Mouse (Mus musculus) urinary bladder, postnatal 36 days (tissue): ENCODE data around the gene Gc.

Source experiments
- DNase-seq, 2 experiments: peaks; one replicate each; pipeline ENCODE4 v3.0.0; 2022; ENCODE audit warnings: low spot score in 2 of 2, mixed read lengths in 1 of 2

The Gc gene

DNA sequence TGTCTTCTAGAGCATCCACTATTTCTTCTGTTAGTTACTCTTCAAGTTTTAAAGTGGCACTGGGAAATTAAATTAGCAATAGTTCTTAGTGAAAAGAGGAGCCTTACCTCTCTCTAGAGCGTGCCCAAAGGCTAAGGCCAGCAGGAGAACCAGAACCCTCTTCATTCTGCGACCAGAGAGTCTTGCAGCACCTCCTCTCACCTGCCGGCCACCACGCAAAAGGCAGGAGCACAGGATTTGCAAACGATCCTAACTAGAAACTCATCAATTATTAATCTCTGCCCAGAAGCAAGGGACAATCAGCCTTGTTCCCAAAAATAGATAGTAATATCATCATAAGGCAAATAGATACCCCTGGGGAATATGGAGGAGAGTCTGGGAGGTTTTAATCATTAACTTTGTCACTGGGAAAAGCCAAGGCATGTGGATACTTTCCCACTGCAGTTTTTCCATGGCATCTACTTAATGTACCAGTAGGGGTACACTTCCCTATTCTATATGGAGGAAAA, at the start of gene Gc:
Gc (minus strand) TSS at position 345 of the 509 bp plus-strand sequence.
- DNase-seq: no peak

DNA sequence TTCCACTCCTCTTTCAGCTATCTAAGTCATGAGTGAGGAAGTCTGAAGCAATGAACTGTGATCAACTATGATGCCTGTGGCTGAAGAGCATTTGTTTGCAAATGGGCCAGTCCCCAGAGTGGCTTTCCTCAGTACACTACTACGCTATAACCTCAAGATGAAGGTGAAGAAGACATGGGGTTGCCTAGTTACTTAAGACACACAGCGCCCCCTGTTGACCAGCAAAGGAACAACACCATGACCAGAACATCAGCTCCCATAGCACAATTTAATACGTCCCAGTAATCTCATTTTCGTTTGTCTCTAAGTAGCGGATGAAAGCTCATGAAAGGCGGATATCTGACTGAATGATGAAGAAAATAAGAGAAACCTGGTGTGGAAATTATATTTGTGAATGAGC, 42.5 kb upstream of the Gc start:
- DNase-seq: peak in 1 of 2 experiments; percentile 2

DNA sequence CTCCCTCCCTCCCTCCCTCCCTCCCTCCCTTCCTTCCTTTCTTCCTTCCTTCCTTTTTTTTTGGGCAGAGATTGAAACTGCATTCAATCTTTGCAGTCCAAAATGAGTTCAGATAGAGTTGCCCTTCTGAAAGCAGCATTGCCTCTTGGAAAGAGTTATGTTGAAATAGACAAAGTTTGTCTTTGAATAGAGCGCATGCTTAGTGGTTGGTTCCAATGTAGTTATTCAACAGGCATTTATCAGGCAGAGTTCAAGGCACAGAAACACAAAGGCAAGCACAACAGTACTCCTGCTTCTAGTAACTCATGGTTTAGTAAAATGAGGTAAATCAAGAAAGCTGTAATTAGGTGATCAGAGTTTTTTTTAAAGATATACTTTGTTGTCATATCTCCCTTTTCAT, 34.9 kb upstream of the Gc start:
- no peak for DNase-seq

DNA sequence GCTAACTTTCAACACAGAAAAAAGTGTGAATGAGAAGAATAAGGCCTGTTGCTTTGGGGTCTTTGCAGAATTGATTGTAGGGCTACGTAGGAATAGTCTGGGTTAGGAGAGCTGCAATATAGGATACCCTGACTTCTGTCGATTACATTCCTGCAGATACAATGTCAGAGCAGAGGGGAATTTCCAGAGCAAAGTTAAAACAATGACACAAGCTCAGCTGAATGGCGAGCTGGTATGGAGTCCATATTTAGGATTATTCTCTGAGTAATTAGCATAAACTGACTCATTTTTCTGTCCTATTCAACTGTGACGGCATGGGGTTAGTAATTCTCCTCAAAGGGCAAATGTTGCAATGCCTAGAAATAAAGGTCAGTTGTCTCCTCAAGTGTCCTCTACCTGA, 12.8 kb upstream of the Gc start:
- DNase-seq: no peak

DNA sequence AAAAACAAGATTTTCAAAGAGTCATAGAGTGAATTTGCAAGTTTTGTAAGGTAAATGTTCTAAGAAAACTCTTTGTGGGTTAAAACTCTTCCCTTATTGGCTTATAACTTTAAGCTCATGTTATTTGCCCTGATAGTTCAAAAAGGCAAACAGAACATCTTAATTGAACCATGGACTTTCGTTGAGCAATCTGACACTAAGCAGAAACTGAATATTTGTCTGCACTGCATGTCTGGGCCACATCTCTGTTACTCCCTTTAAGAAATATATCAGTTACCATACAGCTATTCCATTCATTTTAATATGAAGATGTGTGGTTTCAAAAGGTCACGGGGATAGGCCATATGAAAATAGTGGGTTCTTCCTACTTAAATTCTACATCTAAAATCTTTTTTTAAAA, 10.2 kb upstream of the Gc start:
- DNase-seq: no peak

DNA sequence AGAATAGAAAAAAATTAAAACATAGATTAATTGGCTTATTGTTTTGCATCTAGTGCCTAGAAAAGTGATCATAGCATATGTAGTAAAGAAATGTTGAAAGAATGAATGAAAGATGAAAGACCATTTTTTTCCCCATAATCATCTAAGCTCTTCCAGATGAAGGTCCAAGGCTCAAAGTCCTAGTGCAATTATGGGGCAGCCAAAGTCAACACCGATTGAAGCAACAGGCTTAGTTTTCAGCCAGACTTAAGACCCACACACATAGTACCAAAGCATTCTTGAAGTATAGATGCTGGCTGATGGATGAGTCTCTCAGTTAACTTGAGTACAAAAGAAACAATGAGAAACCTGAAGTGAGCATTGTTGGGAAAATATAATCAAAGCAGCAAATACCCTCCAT, 9.3 kb upstream of the Gc start:
- no peak for DNase-seq

DNA sequence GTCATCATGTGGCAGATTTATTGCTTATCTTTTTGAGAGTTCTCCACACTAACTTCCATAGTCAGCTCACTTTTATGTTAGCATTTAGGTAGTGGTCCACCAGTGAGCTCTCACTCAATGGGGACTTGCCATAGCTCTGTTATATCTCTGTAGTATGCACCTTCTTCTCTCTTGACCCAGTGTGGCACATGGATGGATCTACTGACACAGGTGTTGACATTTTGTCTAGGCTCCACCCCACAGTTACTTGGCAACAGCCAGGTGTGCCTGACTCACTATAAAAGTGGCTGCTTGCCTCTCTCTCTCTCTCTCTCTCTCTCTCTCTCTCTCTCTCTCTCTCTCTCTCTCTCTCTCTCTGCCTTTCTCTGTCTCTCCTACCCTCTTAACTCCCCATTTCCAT, 8.6 kb upstream of the Gc start:
- DNase-seq: no peak

DNA sequence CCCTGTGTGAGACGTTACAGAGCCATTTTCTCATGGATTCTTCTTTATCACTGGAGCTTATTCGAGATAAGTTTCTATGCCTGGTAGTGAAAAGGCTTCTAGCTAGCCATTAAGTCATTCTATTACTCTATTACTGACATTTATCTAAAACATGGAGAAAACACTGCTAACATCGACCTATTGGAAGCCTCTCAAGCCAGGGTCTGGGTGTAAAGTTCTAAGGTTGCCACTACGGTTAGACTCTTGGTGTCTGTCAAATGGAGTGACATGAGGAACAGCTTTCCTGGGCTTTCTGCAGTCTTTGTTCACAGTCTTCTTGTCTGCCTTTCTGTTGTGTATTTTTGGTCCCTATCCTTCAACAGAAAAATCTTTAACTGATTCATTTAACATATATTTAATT, 4.1 kb upstream of the Gc start:
- DNase-seq: no peak

DNA sequence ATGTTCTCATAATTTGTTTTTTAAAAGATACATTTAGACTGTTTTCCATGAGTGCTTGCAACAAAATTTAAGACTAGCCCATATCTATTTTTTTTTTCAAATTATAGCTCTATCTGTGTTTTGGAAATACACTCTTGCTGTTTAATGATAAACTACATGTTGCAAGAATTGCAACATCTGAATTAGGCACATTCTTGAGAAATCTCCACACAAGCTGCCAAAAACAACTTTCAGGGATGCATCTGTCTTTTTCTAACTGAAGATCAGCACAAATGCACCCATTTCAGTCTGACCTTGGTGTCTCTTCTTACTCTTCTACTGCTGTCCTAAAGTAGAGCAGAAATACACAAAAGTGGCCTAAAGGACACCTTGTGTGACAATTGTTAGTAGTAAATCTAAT, 1.9 kb upstream of the Gc start:
- DNase-seq: peak in 1 of 2 experiments; percentile 5

DNA sequence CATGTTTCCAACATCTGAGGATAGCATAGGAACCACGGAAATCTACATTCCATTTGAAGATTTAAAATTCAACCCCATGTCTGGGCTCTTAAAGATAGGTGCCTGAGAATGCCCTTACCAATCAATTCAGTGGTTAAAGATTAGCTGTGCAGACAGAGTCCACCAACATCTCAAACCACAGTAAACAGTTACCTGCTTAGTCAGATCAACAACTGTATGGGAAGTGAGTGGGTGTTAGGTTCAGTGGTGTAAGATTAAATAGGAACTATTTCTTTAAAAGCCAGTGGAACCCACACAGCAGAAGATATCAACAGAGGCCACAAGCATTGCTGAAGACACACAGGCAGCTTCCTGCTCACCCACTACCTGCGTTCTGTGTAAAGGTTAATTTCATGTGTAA, 1.3 kb upstream of the Gc start:
- DNase-seq: no peak

DNA sequence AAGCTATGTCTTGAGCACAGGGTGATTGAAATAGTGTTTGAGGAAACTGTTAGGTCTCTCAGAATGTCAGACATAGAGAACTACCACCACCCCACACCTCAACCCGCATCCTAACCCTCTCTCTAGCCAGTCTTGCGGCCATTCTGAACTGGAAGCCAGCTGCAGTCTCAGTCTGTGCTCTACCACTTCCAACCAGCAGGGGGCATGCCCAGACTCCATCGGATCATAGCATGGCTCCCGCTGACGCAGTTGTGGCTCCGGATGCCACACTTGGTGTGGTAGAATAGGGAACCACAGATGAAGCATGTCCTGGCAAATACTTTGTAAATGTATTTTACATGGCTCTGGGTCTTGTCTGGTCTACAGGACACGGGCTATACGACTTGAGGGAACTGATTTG, 2.2 kb downstream of the Gc start:
- peak; percentile 12 to 13 for DNase-seq

DNA sequence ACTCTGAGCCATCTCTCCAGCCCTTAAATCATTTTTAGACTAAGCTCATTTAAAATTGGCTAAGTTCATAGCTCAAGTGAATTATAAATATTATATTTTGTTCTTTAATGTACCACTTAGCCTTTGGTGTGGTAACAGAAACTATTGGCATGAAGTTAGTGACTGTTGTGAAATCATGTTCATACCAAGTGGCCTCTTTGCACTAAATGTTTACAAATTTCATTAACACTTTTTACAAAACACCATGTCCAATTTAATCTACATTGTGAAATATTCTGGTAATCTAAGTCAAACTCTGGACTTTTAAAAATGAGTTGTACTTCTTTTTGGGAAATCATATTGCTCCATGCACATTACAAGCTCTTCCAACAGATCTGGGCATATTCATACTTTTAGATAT, 6.9 kb downstream of the Gc start:
- no peak for DNase-seq

DNA sequence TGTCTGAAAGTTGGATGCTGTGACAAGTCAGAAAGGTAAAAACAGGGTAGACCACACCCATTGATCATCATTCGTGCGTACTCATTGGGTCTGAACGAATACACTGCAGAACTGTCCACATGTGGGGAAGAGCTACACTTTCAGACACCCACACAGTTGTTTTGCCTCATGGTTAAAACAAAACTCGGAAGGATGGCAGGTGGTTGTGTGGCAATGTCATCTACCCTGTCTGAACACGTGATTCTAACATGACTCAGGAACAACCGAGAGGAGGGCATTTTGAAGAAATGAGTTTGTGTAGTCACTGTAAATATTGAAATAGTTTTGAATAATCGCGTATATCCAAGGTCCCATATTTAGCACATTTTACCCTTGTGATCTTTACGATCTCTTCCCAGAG, 8.4 kb downstream of the Gc start:
- no peak for DNase-seq

DNA sequence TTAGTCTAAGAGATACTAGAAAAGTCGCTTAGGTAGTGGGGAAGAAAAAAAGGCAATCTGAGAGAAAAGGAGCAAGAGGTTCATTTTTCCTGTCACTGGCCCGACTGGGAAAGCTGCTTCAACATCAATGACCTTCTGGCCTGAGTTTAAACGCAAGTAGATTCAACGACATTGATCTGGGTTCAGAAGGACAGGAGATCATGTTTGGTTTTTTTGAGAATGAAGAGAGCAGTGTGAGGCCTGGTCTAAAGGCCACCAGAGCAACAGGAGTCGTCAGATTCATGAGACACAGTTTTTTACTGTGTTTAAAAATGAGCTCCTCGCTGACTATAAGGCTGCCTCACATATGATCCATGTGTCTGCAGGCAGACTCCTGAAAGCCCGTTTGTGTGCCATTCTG, 9.7 kb downstream of the Gc start:
- no peak for DNase-seq

DNA sequence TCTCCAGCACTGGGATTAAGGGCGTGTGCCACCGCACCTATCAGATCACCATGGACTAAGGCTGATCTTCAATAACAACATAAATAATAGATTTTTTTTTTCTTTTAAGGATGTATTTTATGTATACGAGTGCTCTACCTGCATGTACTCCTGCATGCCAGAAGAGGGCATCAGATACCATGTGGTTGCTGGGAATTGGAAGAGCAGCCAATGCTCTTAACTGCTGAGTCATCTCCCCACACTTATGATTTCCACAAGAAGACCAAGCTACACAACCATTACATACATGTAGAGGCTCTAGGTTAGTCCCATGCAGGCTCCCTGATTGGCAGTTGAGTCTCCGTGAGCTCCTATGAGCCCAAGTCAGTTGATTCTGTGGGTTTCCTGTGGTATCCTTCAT, 13.3 kb downstream of the Gc start:
- DNase-seq: no peak

DNA sequence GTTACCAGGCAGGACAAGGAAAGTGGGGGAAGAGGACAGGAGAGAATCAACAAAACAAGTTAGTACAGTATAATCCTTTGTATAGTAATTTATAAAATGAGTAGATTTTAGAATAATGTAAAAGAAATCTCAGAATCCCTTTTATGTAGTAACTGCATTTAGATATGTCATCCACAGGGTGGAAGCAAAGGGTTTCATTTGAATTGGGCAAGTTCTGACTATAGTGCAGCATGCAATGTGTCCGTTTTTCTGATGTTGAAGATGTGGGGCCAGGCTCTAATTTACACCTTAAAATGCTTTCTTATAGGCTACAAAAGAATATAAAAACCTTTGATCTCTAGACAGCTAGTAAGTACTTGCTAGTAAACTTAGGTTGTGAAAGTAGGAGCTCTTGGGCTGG, 46.2 kb downstream of the Gc start:
- no peak for DNase-seq

DNA sequence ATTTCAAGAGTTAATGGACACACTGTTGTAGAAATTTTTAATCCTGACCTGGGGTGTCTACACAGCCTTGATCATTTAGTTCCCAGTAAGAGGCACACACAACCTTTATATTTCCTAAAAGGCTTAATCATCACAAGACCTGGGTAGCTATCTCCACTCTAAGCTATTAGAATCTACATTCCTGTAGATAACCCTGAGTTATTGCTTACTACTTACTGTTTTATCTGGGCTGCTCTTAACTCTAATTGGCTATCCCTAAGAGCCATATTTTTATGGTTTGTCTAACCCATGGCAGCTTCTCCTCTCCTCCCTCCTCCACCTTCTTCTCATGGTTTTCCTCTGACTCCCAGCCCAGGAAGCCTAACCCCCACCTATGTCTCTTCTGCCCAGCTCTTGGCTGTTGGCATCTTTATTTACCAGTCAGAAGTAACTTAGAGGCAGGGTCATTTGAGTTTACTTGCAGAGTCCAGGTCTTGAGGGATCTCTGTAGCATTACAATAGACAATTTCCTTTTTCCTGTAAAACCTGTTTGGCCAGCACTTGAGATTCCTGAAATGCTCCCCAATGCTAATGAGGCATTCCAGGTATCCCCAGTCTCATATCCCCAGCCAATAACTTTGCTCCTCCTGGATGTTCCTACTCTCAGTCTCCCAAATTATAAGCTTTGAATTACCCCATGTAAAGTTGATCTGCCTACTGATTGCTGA, 50.2 kb downstream of the Gc start:
- no peak for DNase-seq

DNA sequence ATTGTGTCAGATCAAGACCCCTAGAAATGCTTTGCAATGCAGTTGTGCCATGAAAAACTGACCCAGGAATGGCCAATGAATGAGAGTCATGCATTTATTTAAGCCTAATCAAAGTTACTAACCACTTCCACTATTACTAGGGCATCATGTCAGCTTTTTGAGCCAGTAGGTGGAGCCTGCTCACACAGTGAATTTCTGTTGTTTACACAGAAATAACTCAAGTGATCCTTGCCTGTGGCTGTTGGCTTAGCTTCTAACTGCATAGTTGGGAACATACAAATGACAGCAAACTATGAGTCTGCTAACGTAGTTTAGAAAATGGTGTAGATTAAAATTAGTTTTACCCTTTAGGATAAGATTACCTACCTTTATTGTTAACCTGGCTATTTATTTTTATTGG, 52.6 kb downstream of the Gc start:
- no peak for DNase-seq

DNA sequence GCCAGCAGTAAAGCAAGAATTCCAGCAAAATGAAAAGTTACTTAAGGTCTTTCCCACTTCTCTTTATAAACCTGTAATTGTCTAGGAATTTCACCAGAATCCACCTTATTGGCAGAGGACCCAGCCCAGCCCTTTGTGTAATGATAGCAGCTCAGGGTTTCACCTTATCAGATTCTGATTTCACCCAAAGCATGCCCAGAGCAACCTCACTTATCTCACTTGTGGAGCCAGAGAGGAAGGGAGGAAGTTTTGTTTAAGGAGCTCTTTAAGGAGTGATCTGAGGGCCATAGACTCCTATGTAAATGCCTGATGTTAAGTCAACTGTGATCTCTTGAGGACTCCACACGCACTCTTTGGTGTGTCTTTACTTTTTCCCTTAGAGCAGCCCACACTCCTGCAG, 67.3 kb downstream of the Gc start:
- no peak for DNase-seq

DNA sequence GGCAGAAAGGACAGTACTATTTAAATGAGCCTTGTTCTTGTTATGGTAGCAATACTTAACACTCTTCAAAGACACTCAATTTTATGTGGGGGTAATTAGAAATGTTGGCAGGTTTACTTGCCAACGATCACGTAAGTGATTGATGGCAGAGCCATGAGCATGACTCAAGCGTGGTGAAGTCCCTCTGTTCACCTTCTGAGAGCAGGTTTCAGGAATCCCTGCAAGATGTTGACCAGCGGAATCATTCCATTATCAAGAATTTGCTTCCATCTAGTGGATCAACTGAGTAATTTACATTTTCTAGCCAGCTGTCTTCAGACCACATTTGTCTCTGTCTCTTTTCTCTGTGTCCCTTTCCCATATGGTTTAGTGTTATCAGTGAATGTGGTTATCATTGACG, 73.5 kb downstream of the Gc start:
- no peak for DNase-seq

DNA sequence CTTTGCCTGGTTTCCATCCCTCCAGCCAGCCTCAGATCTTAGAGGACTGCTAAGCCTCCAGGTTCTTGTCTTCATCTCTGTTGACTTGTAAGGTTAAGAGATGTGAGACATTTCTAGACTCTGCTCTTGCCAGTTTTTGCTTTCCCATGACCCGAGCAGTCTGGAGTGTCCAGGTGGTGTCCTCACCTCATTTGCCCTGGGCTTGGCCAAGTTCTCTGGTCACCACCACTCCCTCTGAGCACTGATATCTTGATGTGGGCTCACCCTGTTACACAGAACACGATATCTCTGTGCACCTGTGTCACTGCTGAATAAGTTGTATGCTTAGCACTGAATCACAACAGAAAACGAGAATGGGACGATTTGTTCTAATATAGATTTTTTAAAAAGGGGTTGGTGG, 76.4 kb downstream of the Gc start:
- peak in 1 of 2 experiments; percentile 11 for DNase-seq

DNA sequence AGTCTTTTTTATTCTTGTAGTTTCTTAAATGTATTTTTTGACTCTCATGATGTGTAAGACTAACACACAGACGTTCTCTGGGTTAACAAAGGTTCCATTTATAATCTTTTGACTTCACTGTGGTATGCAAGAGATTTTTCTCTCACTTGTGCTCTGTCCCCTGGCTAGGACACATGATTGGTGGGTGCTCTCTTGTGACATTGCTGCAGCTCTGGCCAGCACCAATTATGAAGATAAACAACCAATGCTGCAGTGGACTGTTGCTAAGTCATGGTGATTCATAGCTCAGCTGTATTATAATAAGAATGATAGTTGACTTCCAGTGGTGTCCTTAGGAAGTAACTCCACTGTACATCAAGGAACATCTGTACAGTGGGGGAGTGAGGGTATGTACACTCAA, 87.6 kb downstream of the Gc start:
- DNase-seq: no peak

DNA sequence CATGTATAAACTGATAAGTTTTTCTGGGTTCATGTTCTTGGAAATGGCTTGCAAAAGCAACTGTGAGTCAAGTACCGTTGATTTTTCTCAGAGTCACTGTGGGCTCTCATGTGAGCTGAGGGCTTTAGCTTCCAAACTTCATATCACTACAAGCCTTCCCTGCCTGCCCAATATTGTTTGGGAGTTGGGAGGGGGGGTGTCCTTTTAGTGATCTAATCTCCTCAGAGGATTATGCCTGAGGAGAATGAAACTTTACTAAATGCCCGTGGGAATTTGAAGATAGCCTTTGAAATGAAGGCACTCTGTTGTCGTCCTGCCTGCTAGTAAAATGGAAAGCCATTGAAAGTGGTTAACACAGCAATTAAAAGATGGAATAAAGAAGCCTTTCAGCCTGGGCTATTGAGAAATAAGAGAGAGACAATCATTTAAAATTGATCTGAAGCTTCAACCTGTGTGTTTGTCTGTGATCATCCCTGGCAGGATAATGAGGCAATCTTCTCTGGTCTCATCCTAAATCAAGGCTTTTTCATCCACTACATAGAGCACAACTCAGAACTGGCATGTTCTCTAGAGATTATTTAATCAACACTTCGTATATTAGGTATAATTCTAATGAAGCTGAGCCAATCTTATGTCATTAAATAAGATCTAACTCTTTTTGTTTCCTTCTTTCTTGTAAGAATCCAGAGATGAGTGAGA, 89.5 kb downstream of the Gc start:
- no peak for DNase-seq
